Mouse (Mus musculus) naive thymus-derived CD4-positive, alpha-beta T cell, adult 2 months (primary cell): ENCODE results near the gene Olfr1251.
"Not testable (repeated sequence)": the region's sequence is repeated elsewhere in the genome, so short reads cannot be mapped to it uniquely, and the experiment has no call there.

Experiments used
- DNase-seq: peaks from one replicate; pipeline ENCODE4 v3.0.0-alpha.2; 2011; ENCODE audit warnings: low read depth

Gene Olfr1251

GRCm38 (mm10) chr2:89671836-89672235 is at the start of gene Olfr1251:
TSS of gene Olfr1251 (minus strand) at chr2:89671936.
- no peak for DNase-seq

GRCm38 (mm10) chr2:89691980-89692379 is 20.2 kb upstream of the Olfr1251 start:
- no peak for DNase-seq

- no peak for DNase-seq
Observed at GRCm38 (mm10) chr2:89661367-89661766, 10.4 kb downstream of the Olfr1251 start, which contains the start of gene Olfr1250. TSS of gene Olfr1250 (minus strand) at chr2:89661467.

GRCm38 (mm10) chr2:89634883-89635282 is 36.9 kb downstream of the Olfr1251 start, which contains the start of gene Olfr1249:
TSS of gene Olfr1249 (minus strand) at chr2:89634983.
- DNase-seq: no peak

- not testable (repeated sequence) for DNase-seq
Observed at GRCm38 (mm10) chr2:89618145-89618544, 53.6 kb downstream of the Olfr1251 start, which contains the start of gene Olfr1248. TSS of gene Olfr1248 (minus strand) at chr2:89618245.
